Mouse (Mus musculus) embryonic facial prominence, embryonic 14.5 days (tissue): Measurements from ENCODE around the gene Ifrd2. TPM values are rescaled to one million over a fixed set of nuclear protein-coding genes. Genes with fewer than 3 reads are reported as not detected.

Source experiments
- ATAC-seq: fragments of 200-750 bp; cut with Nextera tagmentation; 2 replicates; pipeline ENCODE4 v1.8.0; 2017; ENCODE audit warnings: low read depth, moderate number of reproducible peaks, moderate TSS enrichment
- DNase-seq: peaks from one replicate; pipeline ENCODE4 v3.0.0-alpha.2; 2015; ENCODE audit warnings: low spot score
- H3K27ac ChIP-seq: fragments of 300-500 bp; sonication (generic); replicated peaks from 2 replicates; pipeline ENCODE4 v1.5.1; 2014; ENCODE audit warnings: low read depth, mild to moderate bottlenecking, low read length, moderate library complexity
- H3K27me3 ChIP-seq: fragments of 300-500 bp; sonication (generic); replicated peaks from 2 replicates; pipeline ENCODE4 v1.6.1; 2014; ENCODE audit warnings: low read length; ENCODE audit not compliant: control insufficient read depth, insufficient read depth
- H3K36me3 ChIP-seq: fragments of 300-500 bp; sonication (generic); 2 replicates; pipeline ENCODE4 v1.6.1; 2014; ENCODE audit warnings: low read length, mixed read lengths; ENCODE audit not compliant: control insufficient read depth, insufficient read depth
- H3K4me1 ChIP-seq: fragments of 300-500 bp; sonication (generic); 2 replicates; pipeline ENCODE4 v1.6.1; 2014; ENCODE audit warnings: antibody characterized with exemption, low read length; ENCODE audit not compliant: control insufficient read depth, insufficient read depth
- H3K4me2 ChIP-seq: fragments of 300-500 bp; sonication (generic); 2 replicates; pipeline ENCODE4 v1.6.1; 2014; ENCODE audit warnings: low read depth, mild to moderate bottlenecking, low read length, moderate library complexity, mixed read lengths
- H3K4me3 ChIP-seq: fragments of 300-500 bp; sonication (generic); 2 replicates; pipeline ENCODE4 v1.5.1; 2014; ENCODE audit warnings: low read depth, mild to moderate bottlenecking, low read length
- H3K9ac ChIP-seq: fragments of 300-500 bp; sonication (generic); 2 replicates; pipeline ENCODE4 v1.6.1; 2014; ENCODE audit warnings: low read depth, mild to moderate bottlenecking, low read length, moderate library complexity, mixed read lengths
- H3K9me3 ChIP-seq: fragments of 300-500 bp; sonication (generic); 2 replicates; pipeline ENCODE4 v1.6.1; 2016; ENCODE audit warnings: low read length; ENCODE audit not compliant: control insufficient read depth
- WGBS: fragments of 180-500 bp; shearing (Covaris S2); extraction: QIAGEN DNeasy Blood & Tissue Kit; methylation state at CpG from one replicate; pipeline ENCODE4 v1.1.7; 2014; 5-methylcytosine and 5-hydroxymethylcytosine counted together
- polyA plus RNA-seq: library from polyadenylated mRNA; unstranded; fragments of >200 nt; fragmentation: Nextera tagmentation; extraction: Ambion mirVana; gene quantifications from 2 replicates; pipeline ENCODE4 v1.2.1, GENCODE M21; 2014

Gene Ifrd2
- polyA plus RNA-seq, 1 experiment from 2014 or later, result 46.7 TPM

DNA sequence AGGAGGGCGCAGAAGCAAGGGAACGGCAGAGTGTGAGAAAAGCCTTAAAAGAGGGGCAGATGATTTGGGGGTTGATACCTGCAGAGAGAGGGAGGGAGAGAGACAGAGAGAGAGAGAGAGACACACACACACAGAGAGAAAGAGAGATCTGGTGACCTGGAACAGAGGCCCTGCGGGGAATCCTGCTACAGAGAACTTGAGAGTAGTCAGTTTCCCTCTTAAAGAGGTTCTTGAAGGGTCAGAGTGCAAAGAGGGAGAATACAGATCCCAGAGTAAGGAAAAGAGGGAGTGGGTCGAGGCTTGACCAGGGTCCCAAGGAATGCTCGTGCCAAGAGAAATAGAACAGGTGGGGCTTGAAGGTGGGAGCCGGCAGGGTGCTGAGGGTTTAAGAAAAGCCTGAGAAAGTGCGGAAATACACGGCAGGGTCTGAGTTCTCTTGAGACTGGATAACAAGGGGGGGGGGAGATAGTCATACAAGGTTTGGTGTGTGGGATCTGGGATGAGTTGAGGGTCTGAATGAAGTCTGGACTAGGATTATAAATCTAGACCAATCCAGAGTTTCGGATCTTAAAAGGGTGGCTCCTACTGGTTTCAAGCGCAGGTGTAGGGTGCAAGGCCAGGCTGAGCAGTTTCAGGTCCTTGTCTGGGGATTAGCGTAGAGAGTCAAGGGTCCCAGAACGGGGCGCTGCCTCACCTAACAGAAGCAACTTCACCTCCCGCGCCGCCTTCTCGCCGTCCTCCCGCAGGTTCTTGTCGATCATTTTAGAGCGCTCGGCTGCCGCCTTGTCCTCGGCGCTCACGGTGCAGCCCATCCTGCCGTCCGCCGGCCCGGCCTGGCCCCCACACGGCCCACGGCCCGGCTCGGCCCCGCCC is 47.2 kb downstream of the Ifrd2 start:
- ATAC-seq (no peak), DNase-seq (no peak)
- peak overlapping the region; percentile 81 for H3K4me3 ChIP-seq
- peak overlapping the region; percentile 91 for H3K9ac ChIP-seq
- H3K9me3 ChIP-seq, result no peaks in the 10 kb centered on the region
- 0 out of 2 replicates have a peak, but pooled peaks cover 5% of the 10 kb centered on the region for H3K36me3 ChIP-seq
- no peaks in the 10 kb centered on the region for H3K27me3 ChIP-seq
- peak overlapping the region; percentile 92 for H3K27ac ChIP-seq
- H3K4me1 ChIP-seq, result peaks cover 30% of the 10 kb centered on the region
- H3K4me2 ChIP-seq, result peak overlapping the region; percentile 66
- 2% methylated on average over 28 of the region's 35 CpGs for WGBS

DNA sequence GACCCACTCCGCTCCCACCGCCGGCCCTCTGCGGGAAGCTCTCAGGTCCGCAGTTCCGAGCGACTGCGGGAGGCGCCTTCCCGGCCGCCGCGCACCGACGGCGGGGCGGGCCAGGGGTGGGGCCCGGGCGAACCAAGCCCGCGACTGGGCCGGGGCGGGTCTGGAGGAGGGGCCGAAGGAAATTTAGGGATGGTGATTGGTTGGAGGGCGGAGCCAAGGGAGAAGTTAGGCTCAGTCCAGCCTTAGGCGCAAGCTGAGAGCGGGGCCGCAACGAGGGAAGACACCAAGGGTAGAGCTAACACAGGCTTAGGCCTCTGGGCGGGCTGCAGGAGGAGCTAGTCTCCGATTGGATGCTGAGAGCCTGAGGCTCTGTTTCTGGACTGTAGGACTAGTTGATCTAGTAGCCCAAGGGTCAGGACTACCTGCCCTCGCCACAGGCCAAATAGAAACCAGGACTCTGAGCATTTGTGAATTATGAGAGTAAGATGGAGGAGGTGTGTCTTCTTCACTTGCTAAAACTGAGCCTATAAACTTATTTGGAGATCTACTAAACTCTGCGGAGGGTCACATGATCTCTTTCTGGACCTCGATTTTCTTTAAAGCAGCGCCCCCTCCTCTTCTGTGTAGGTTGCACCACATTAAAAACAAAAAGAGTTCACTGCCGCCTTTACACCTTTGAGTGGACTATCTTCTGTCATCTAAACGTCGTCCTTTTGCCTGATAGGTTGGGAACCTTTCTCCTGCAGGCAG is 48.0 kb downstream of the Ifrd2 start, which contains the start of gene Gnai2:
Gene Gnai2 (minus strand): TSS at position 89 of the 750 bp plus-strand sequence.
- Histone ChIP-seq H3K4me3 (peak within 1 kb of the TSS; percentile 81), H3K4me2 (peak within 1 kb of the TSS; percentile 66), H3K9me3 (no peaks in the 10 kb centered on the region), H3K36me3 (0 out of 2 replicates have a peak, but pooled peaks cover 5% of the 10 kb centered on the region), H3K27ac (peak within 1 kb of the TSS; percentile 92), H3K4me1 (peaks cover 22% of the 10 kb centered on the region), H3K27me3 (no peaks in the 10 kb centered on the region), H3K9ac (peak within 1 kb of the TSS; percentile 91)
- DNase-seq (peak; percentile 99), ATAC-seq (peak; percentile 95)
- 5% methylated on average over 31 of the region's 38 CpGs for WGBS

DNA sequence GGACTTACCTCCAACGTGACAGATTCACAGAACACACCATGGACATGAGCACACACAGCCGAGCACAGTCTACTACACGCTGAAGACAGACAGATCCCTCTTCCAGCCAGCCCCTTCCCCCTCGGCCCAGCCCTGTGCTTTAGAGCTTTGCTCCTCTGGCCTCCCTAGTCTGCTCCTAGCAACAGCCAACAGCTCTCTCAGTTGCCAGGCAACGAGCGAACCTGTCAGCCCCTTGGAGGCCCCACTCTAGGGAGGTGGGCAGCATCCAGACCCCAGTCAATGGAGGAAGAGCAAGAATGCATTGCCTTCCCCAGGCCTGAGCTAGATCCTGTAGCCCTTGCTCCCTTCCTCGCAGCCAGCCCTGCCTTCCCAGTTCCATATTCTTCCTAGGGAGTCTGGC is 49.6 kb downstream of the Ifrd2 start:
- ATAC-seq, result no peak
- DNase-seq, result peak; percentile 69
- H3K4me3 ChIP-seq, result no peak overlapping the region
- H3K4me2 ChIP-seq, result no peak overlapping the region
- WGBS, result 30% methylated on average over 7 of the region's 7 CpGs
- H3K27me3 ChIP-seq, result no peaks in the 10 kb centered on the region
- H3K9me3 ChIP-seq, result no peaks in the 10 kb centered on the region
- peaks cover 10% of the 10 kb centered on the region for H3K4me1 ChIP-seq
- no peaks in the 10 kb centered on the region for H3K36me3 ChIP-seq
- H3K9ac ChIP-seq, result no peak overlapping the region
- H3K27ac ChIP-seq, result no peak overlapping the region; the same call in 1 of the 2 replicates

DNA sequence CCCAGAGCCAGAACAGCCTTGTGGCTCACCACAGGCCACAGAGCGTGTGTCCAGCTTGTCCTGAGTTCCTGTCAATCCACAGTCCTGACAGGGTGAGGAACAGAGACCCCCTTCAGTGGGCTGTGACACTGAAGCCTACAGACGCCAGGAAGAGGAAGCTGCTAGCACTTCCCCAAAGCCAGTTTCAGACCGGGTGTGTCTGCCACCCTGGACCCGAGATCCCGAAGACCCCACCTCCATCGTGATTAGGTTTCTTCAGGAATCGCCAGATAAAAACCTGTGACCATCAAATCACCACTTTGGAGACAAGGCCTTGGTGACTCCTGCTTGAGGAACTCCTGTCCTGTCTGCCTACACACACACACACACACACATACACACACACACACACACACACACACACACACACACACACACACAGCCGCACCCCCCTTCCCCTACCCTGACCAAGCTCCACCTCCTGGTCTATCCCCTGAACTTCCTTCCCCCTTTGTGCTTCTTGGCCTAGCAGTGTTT is 52.9 kb downstream of the Ifrd2 start:
- H3K4me2 ChIP-seq, result no peak overlapping the region
- no peaks in the 10 kb centered on the region for H3K9me3 ChIP-seq
- ATAC-seq (no peak), DNase-seq (no peak)
- no peaks in the 10 kb centered on the region for H3K27me3 ChIP-seq
- no peak overlapping the region for H3K4me3 ChIP-seq
- 42% methylated on average over 7 of the region's 8 CpGs for WGBS
- H3K36me3 ChIP-seq, result no peaks in the 10 kb centered on the region
- no peak overlapping the region for H3K9ac ChIP-seq
- peaks cover 2% of the 10 kb centered on the region for H3K4me1 ChIP-seq
- no peak overlapping the region for H3K27ac ChIP-seq

DNA sequence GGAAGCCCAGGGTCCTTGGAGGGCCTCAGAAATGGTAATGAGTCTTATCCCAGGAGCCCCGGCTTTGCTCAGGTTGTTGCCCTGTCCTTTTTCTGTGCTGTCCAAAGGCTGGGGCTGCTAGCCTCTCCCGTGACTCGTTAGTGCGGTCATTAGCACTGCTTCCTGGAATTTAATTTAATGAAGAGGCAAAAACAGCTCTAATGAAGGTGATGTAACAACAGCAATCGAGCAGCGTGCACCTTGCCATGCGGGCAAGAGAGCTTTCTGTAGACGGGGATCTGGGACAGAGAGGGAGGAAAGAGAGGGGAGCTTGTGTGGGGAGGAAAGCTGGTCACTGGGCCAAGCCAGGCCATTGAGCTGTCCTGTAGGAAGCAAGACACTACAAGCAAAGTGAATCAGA is 54.2 kb downstream of the Ifrd2 start:
- Histone ChIP-seq H3K9me3 (no peaks in the 10 kb centered on the region), H3K4me2 (no peak overlapping the region), H3K36me3 (no peaks in the 10 kb centered on the region), H3K9ac (no peak overlapping the region), H3K4me1 (peaks cover 2% of the 10 kb centered on the region; the same call in 1 of the 2 replicates), H3K27ac (no peak overlapping the region), H3K27me3 (no peaks in the 10 kb centered on the region), H3K4me3 (no peak overlapping the region)
- ATAC-seq (no peak), DNase-seq (no peak)
- WGBS, result 49% methylated on average over 8 of the region's 8 CpGs

Other genes with a start within 250 kb of the Ifrd2 start
- gene Hemk1, start 249.3 kb upstream of the Ifrd2 start, polyA plus RNA-seq, result 9.8 and 10.8 TPM in 2 replicates
- 0.96 and 1.2 TPM in 2 replicates for gene 6430571L13Rik, start 247.0 kb upstream of the Ifrd2 start, polyA plus RNA-seq
- gene Cacna2d2, start 188.0 kb upstream of the Ifrd2 start, polyA plus RNA-seq, result 0.88 and 0.93 TPM in 2 replicates
- 53.1 and 56.1 TPM in 2 replicates for gene Tmem115, start 53.7 kb upstream of the Ifrd2 start, polyA plus RNA-seq
- gene Cyb561d2, start 45.4 kb upstream of the Ifrd2 start, polyA plus RNA-seq, result 24.7 and 27.0 TPM in 2 replicates
- 35.0 and 35.4 TPM in 2 replicates for gene Nprl2, start 45.4 kb upstream of the Ifrd2 start, polyA plus RNA-seq
- gene Zmynd10, start 40.3 kb upstream of the Ifrd2 start, polyA plus RNA-seq, result 2.8 and 8.2 TPM in 2 replicates
- 66.5 and 66.8 TPM in 2 replicates for gene Rassf1, start 36.1 kb upstream of the Ifrd2 start, polyA plus RNA-seq
- 43.1 and 45.2 TPM in 2 replicates for gene Tusc2, start 24.4 kb upstream of the Ifrd2 start, polyA plus RNA-seq
- gene Hyal2, start 19.7 kb upstream of the Ifrd2 start, polyA plus RNA-seq, result 106 and 112 TPM in 2 replicates
- gene Hyal1, start 10.7 kb upstream of the Ifrd2 start, polyA plus RNA-seq, result 5.6 and 6.8 TPM in 2 replicates
- 15.9 and 18.0 TPM in 2 replicates for gene Naa80, start 8.8 kb upstream of the Ifrd2 start, polyA plus RNA-seq
- gene Hyal3, start 6.8 kb upstream of the Ifrd2 start, polyA plus RNA-seq, result 1.2 and 1.4 TPM in 2 replicates
- 18.0 and 18.2 TPM in 2 replicates for gene Sema3b, start 21.6 kb downstream of the Ifrd2 start, polyA plus RNA-seq
- gene Gnai2, start 47.7 kb downstream of the Ifrd2 start, polyA plus RNA-seq, result 380 and 416 TPM in 2 replicates
- 7.0 and 7.8 TPM in 2 replicates for gene Slc38a3, start 81.9 kb downstream of the Ifrd2 start, polyA plus RNA-seq
- 0.79 and 1.5 TPM in 2 replicates for gene Gnat1, start 92.1 kb downstream of the Ifrd2 start, polyA plus RNA-seq
- 32.8 and 36.9 TPM in 2 replicates for gene Sema3f, start 122.8 kb downstream of the Ifrd2 start, polyA plus RNA-seq
- gene Rbm5, start 183.4 kb downstream of the Ifrd2 start, polyA plus RNA-seq, result 145 and 159 TPM in 2 replicates